Mouse (Mus musculus): ENCODE measurements around the gene Psap. TPM values are rescaled to one million over a fixed set of nuclear protein-coding genes. Genes with fewer than 3 reads are reported as not detected.
A peak's percentile ranks its signal among the peaks of the same experiment; 100 is the strongest.

Gene Psap
- polyA plus RNA-seq, 2 experiments, result 46.0 to 172 TPM

- Histone ChIP-seq H3K9ac (replicated peaks) (no peak overlapping the region), H3K4me1 (replicated peaks; ENCODE audit: control insufficient read depth in 2 of 2, insufficient read depth in 2 of 2, low read length in 1 of 2) (peaks cover 5 to 27% of the 10 kb centered on the region in 2 experiments), H3K9me3 (ENCODE audit: control insufficient read depth, low read length) (no peaks in the 10 kb centered on the region), H3K36me3 (replicated peaks; ENCODE audit: control insufficient read depth, insufficient read depth, low read depth) (no peaks in the 10 kb centered on the region), H3K4me2 (ENCODE audit: low read depth) (peak overlapping the region; percentile 89), H3K27ac (no peak overlapping the region), H3K4me3 (ENCODE audit: insufficient read depth in 1 of 2, low read depth in 2 of 2, low read length in 2 of 2) (peak overlapping the region; percentile 10 to 72; a peak in 1 of 4 replicates), H3K27me3 (ENCODE audit: control insufficient read depth, insufficient read depth, low read length) (no peaks in the 10 kb centered on the region)
- no peak for TF ChIP-seq CTCF (IDR thresholded peaks at IDR 0.05; ENCODE audit: low read depth)
- 75% methylated on average over 8 of the region's 8 CpGs for WGBS (ENCODE audit: insufficient replicate concordance)
- ATAC-seq (ENCODE audit: insufficient read depth) (no peak), DNase-seq (ENCODE audit: low read depth in 3 of 3, low spot score in 3 of 3) (no peak)
Observed at GRCm38 (mm10) chr10:60279290-60279940, 2.0 kb downstream of the Psap start.

- no peaks in the 10 kb centered on the region for H3K27me3 ChIP-seq (ENCODE audit: control insufficient read depth, insufficient read depth, low read length)
- ATAC-seq (ENCODE audit: insufficient read depth) (no peak), DNase-seq (ENCODE audit: low read depth in 3 of 3, low spot score in 3 of 3) (no peak)
- H3K4me1 ChIP-seq (replicated peaks; ENCODE audit: control insufficient read depth in 2 of 2, insufficient read depth in 2 of 2, low read length in 1 of 2), result peaks cover 5 to 27% of the 10 kb centered on the region in 2 experiments
- no peak overlapping the region for H3K9ac ChIP-seq (replicated peaks)
- H3K27ac ChIP-seq, result no peak overlapping the region
- peak overlapping the region; percentile 89; the same call in 1 of the 2 replicates for H3K4me2 ChIP-seq (ENCODE audit: low read depth)
- no peaks in the 10 kb centered on the region for H3K9me3 ChIP-seq (ENCODE audit: control insufficient read depth, low read length)
- H3K36me3 ChIP-seq (replicated peaks; ENCODE audit: control insufficient read depth, insufficient read depth, low read depth), result no peaks in the 10 kb centered on the region
- TF ChIP-seq CTCF (IDR thresholded peaks at IDR 0.05; ENCODE audit: low read depth) (no peak), EP300 (IDR thresholded peaks at IDR 0.05; ENCODE audit: low read depth) (no peak)
- H3K4me3 ChIP-seq (ENCODE audit: insufficient read depth in 1 of 2, low read depth in 2 of 2, low read length in 2 of 2), result 0 out of 4 replicates have a peak overlapping the region, but pooled peaks of 1 of the 2 experiments have one; percentile 13
- whole genome bisulfite sequencing (ENCODE audit: insufficient replicate concordance), result 73% methylated on average over 9 of the region's 9 CpGs
Observed at GRCm38 (mm10) chr10:60279941-60280301, 2.5 kb downstream of the Psap start.

GRCm38 (mm10) chr10:60280353-60280752 is 2.9 kb downstream of the Psap start:
- TF ChIP-seq CTCF (IDR thresholded peaks at IDR 0.05; ENCODE audit: low read depth), result no peak
- TF ChIP-seq EP300 (IDR thresholded peaks at IDR 0.05; ENCODE audit: low read depth), result no peak
- peaks cover 5 to 27% of the 10 kb centered on the region in 2 experiments for H3K4me1 ChIP-seq (replicated peaks; ENCODE audit: control insufficient read depth in 2 of 2, insufficient read depth in 2 of 2, low read length in 1 of 2)
- no peak overlapping the region for H3K9ac ChIP-seq (replicated peaks)
- no peaks in the 10 kb centered on the region for H3K36me3 ChIP-seq (replicated peaks; ENCODE audit: control insufficient read depth, insufficient read depth, low read depth)
- H3K27ac ChIP-seq, result no peak overlapping the region
- DNase-seq (ENCODE audit: low read depth in 3 of 3, low spot score in 3 of 3), result no peak
- no peak for ATAC-seq (ENCODE audit: insufficient read depth)
- 85% methylated on average over 6 of the region's 6 CpGs for WGBS (ENCODE audit: insufficient replicate concordance)
- H3K9me3 ChIP-seq (ENCODE audit: control insufficient read depth, low read length), result no peaks in the 10 kb centered on the region
- H3K27me3 ChIP-seq (ENCODE audit: control insufficient read depth, insufficient read depth, low read length), result no peaks in the 10 kb centered on the region
- H3K4me3 ChIP-seq (ENCODE audit: insufficient read depth in 1 of 2, low read depth in 2 of 2, low read length in 2 of 2), result 0 out of 4 replicates have a peak overlapping the region, but pooled peaks of 1 of the 2 experiments have one; percentile 13
- H3K4me2 ChIP-seq (ENCODE audit: low read depth), result peak overlapping the region; percentile 9; the same call in 1 of the 2 replicates

- no peaks in the 10 kb centered on the region for H3K27me3 ChIP-seq (ENCODE audit: control insufficient read depth, insufficient read depth, low read length)
- ATAC-seq (ENCODE audit: insufficient read depth), result no peak
- TF ChIP-seq CTCF (IDR thresholded peaks at IDR 0.05; ENCODE audit: low read depth), result no peak
- no peak for TF ChIP-seq EP300 (IDR thresholded peaks at IDR 0.05; ENCODE audit: low read depth)
- H3K27ac ChIP-seq, result no peak overlapping the region
- H3K36me3 ChIP-seq (replicated peaks; ENCODE audit: control insufficient read depth, insufficient read depth, low read depth), result no peaks in the 10 kb centered on the region
- WGBS (ENCODE audit: insufficient replicate concordance), result 73% methylated on average over 9 of the region's 9 CpGs
- 0 out of 2 replicates have a peak overlapping the region, but pooled peaks have one; percentile 5 for H3K4me2 ChIP-seq (ENCODE audit: low read depth)
- DNase-seq (ENCODE audit: low read depth in 3 of 3, low spot score in 3 of 3), result no peak
- H3K4me3 ChIP-seq (ENCODE audit: insufficient read depth in 1 of 2, low read depth in 2 of 2, low read length in 2 of 2), result no peak overlapping the region
- H3K9me3 ChIP-seq (ENCODE audit: control insufficient read depth, low read length), result no peaks in the 10 kb centered on the region
- H3K4me1 ChIP-seq (replicated peaks; ENCODE audit: control insufficient read depth in 2 of 2, insufficient read depth in 2 of 2, low read length in 1 of 2), result peaks cover 5 to 27% of the 10 kb centered on the region in 2 experiments
- no peak overlapping the region for H3K9ac ChIP-seq (replicated peaks)
Observed at GRCm38 (mm10) chr10:60281571-60282050, 4.2 kb downstream of the Psap start.

All from liver, embryonic 14.5 days (tissue).